Mouse (Mus musculus) erythroblast, embryonic 14.5 days (primary cell): ENCODE data around the gene Wsb1.

ENCODE experiments used
- GATA1 ChIP-seq: IDR thresholded peaks from 2 replicates; pipeline ENCODE4 v1.6.1; 2012; ENCODE audit warnings: low read length, inconsistent platforms, mixed read lengths
- TAL1 ChIP-seq: IDR thresholded peaks from 3 replicates; pipeline ENCODE4 v1.6.1; 2012; ENCODE audit warnings: low read length, inconsistent platforms, mixed read lengths

DNA sequence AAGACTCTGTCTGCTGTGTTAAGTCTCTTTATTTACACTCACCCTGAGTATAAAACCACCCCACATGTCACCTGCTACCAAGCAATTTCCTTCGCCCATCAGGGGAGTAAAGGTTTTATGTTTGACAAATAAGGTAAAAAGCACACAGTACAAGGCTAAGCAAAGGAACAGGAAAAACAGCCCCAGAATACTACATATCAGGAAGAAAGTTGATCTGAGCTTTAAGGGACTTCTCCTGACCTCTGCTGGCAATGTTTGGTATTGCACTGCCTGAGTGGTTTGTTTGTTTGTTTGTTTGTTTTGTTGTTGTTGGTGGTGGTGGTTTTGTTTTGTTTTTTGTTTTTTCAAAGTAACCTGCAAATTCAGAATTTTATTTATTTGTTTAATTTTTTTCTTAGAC lies 41.7 kb upstream of the Wsb1 start:
- TF ChIP-seq GATA1, result no peak
- TF ChIP-seq TAL1, result no peak
